Mouse (Mus musculus) kidney, embryonic 15.5 days (tissue): ENCODE data around the gene Arl8a. TPM values are rescaled to one million over a fixed set of nuclear protein-coding genes. Genes with fewer than 3 reads are reported as not detected.
"Not testable (repeated sequence)": the region's sequence is repeated elsewhere in the genome, so short reads cannot be mapped to it uniquely, and the experiment has no call there.

Experiments used
- ATAC-seq: fragments of 200-750 bp; cut with Nextera tagmentation; replicated peaks from 2 replicates; pipeline ENCODE4 v1.8.0; 2017; ENCODE audit warnings: moderate TSS enrichment; ENCODE audit not compliant: low FRiP score
- H3K27ac ChIP-seq: fragments of 300-500 bp; sonication (generic); 2 replicates; pipeline ENCODE4 v1.5.1; 2015; ENCODE audit warnings: mild to moderate bottlenecking, inconsistent platforms
- H3K27me3 ChIP-seq: fragments of 300-500 bp; sonication (generic); 2 replicates; pipeline ENCODE4 v1.6.1; 2015; ENCODE audit warnings: inconsistent platforms
- H3K36me3 ChIP-seq: fragments of 300-500 bp; sonication (generic); 2 replicates; pipeline ENCODE4 v1.6.1; 2015; ENCODE audit warnings: inconsistent platforms
- H3K4me1 ChIP-seq: fragments of 300-500 bp; sonication (generic); 2 replicates; pipeline ENCODE4 v1.6.1; 2015; ENCODE audit warnings: inconsistent platforms
- H3K4me2 ChIP-seq: fragments of 300-500 bp; sonication (generic); 2 replicates; pipeline ENCODE4 v1.6.1; 2015; ENCODE audit warnings: moderate library complexity, mild to moderate bottlenecking, inconsistent platforms
- H3K4me3 ChIP-seq: fragments of 300-500 bp; sonication (generic); replicated peaks from 2 replicates; pipeline ENCODE4 v1.5.1; 2015; ENCODE audit warnings: mild to moderate bottlenecking, inconsistent platforms
- H3K9ac ChIP-seq: fragments of 300-500 bp; sonication (generic); 2 replicates; pipeline ENCODE4 v1.6.1; 2015; ENCODE audit warnings: mild to moderate bottlenecking, inconsistent platforms
- H3K9me3 ChIP-seq: fragments of 300-500 bp; sonication (generic); replicated peaks from 2 replicates; pipeline ENCODE4 v1.6.1; 2016; ENCODE audit warnings: inconsistent platforms
- WGBS: fragments of 180-500 bp; shearing (Covaris S2); methylation state at CpG from one replicate; pipeline ENCODE4 v1.1.7; 2015; ENCODE audit warnings: mixed read lengths; 5-methylcytosine and 5-hydroxymethylcytosine counted together
- polyA plus RNA-seq: library from polyadenylated mRNA; unstranded; fragments of >200 nt; fragmentation: Nextera tagmentation; extraction: Ambion mirVana; gene quantifications from 2 replicates; pipeline ENCODE4 v1.2.1, GENCODE M21; 2015

Gene Arl8a
- polyA plus RNA-seq, 1 experiment from 2014 or later, result 52.3 TPM

- Histone ChIP-seq H3K9me3 (no peaks in the 10 kb centered on the region), H3K27me3 (no peaks in the 10 kb centered on the region), H3K4me1 (peaks cover 5% of the 10 kb centered on the region; the same call in 1 of the 2 replicates), H3K4me3 (no peak overlapping the region), H3K27ac (no peak overlapping the region), H3K9ac (no peak overlapping the region), H3K36me3 (no peaks in the 10 kb centered on the region), H3K4me2 (no peak overlapping the region)
- 50% methylated on average over 3 of the region's 3 CpGs for WGBS
- ATAC-seq, result no peak
Measured at GRCm38 (mm10) chr1:135188197-135188596, 41.6 kb downstream of the Arl8a start.

GRCm38 (mm10) chr1:135189186-135189585 lies 42.6 kb downstream of the Arl8a start:
- H3K9ac ChIP-seq, result no peak overlapping the region
- H3K27me3 ChIP-seq, result no peaks in the 10 kb centered on the region
- H3K4me1 ChIP-seq, result no peaks in the 10 kb centered on the region
- no peak overlapping the region for H3K27ac ChIP-seq
- no peak for ATAC-seq
- 90% methylated on average over 4 of the region's 4 CpGs for WGBS
- H3K4me2 ChIP-seq, result no peak overlapping the region
- no peaks in the 10 kb centered on the region for H3K36me3 ChIP-seq
- H3K4me3 ChIP-seq, result no peak overlapping the region
- H3K9me3 ChIP-seq, result no peaks in the 10 kb centered on the region

GRCm38 (mm10) chr1:135194335-135194734 lies 47.7 kb downstream of the Arl8a start:
- H3K36me3 ChIP-seq, H3K9me3 ChIP-seq, ATAC-seq, H3K4me3 ChIP-seq, H3K4me2 ChIP-seq, H3K9ac ChIP-seq, H3K27me3 ChIP-seq, H3K27ac ChIP-seq: not testable (repeated sequence)
- 84% methylated on average over 5 of the region's 5 CpGs for WGBS
- H3K4me1 ChIP-seq, result peaks cover 11% of the 10 kb centered on the region

GRCm38 (mm10) chr1:135195907-135196440 lies 49.4 kb downstream of the Arl8a start:
- Histone ChIP-seq H3K4me1 (peaks cover 20% of the 10 kb centered on the region), H3K36me3 (no peaks in the 10 kb centered on the region), H3K4me3 (no peak overlapping the region), H3K27me3 (no peaks in the 10 kb centered on the region), H3K4me2 (no peak overlapping the region), H3K27ac (no peak overlapping the region), H3K9ac (no peak overlapping the region), H3K9me3 (no peaks in the 10 kb centered on the region)
- no peak for ATAC-seq
- WGBS, result 74% methylated on average over 6 of the region's 6 CpGs

GRCm38 (mm10) chr1:135198412-135198811 lies 51.8 kb downstream of the Arl8a start:
- no peak for ATAC-seq
- 48% methylated on average over 5 of the region's 5 CpGs for WGBS
- Histone ChIP-seq H3K9ac (no peak overlapping the region), H3K36me3 (no peaks in the 10 kb centered on the region), H3K4me3 (no peak overlapping the region), H3K9me3 (no peaks in the 10 kb centered on the region), H3K27me3 (no peaks in the 10 kb centered on the region), H3K27ac (peak overlapping the region; percentile 89), H3K4me1 (peaks cover 20% of the 10 kb centered on the region), H3K4me2 (no peak overlapping the region)

GRCm38 (mm10) chr1:135199014-135199819 lies 52.6 kb downstream of the Arl8a start:
- Histone ChIP-seq H3K9me3 (no peaks in the 10 kb centered on the region), H3K36me3 (no peaks in the 10 kb centered on the region), H3K9ac (peak overlapping the region; percentile 5; the same call in 1 of the 2 replicates), H3K4me3 (peak overlapping the region; percentile 4; the same call in 1 of the 2 replicates), H3K27ac (peak overlapping the region; percentile 89), H3K4me2 (peak overlapping the region; percentile 48), H3K4me1 (peaks cover 23% of the 10 kb centered on the region), H3K27me3 (no peaks in the 10 kb centered on the region)
- ATAC-seq, result peak; percentile 87
- 6% methylated on average over 21 of the region's 21 CpGs for WGBS

GRCm38 (mm10) chr1:135200400-135200799 lies 53.8 kb downstream of the Arl8a start:
- Histone ChIP-seq H3K27me3 (no peaks in the 10 kb centered on the region), H3K4me2 (no peak overlapping the region), H3K36me3 (no peaks in the 10 kb centered on the region), H3K27ac (no peak overlapping the region), H3K9ac (no peak overlapping the region), H3K4me1 (peaks cover 34% of the 10 kb centered on the region), H3K4me3 (no peak overlapping the region), H3K9me3 (no peaks in the 10 kb centered on the region)
- ATAC-seq, result no peak
- 50% methylated on average over 4 of the region's 4 CpGs for WGBS

GRCm38 (mm10) chr1:135204196-135205126 lies 57.8 kb downstream of the Arl8a start:
- Histone ChIP-seq H3K4me1 (peaks cover 25% of the 10 kb centered on the region), H3K27me3 (no peaks in the 10 kb centered on the region), H3K9ac (no peak overlapping the region), H3K4me3 (no peak overlapping the region), H3K9me3 (no peaks in the 10 kb centered on the region), H3K36me3 (no peaks in the 10 kb centered on the region), H3K27ac (peak overlapping the region; percentile 85), H3K4me2 (no peak overlapping the region)
- ATAC-seq, result peak; percentile 74
- WGBS, result 24% methylated on average over 12 of the region's 12 CpGs

- H3K27ac ChIP-seq, result peak overlapping the region; percentile 85
- WGBS, result 63% methylated on average over 4 of the region's 4 CpGs
- H3K36me3 ChIP-seq, result no peaks in the 10 kb centered on the region
- peaks cover 20% of the 10 kb centered on the region for H3K4me1 ChIP-seq
- no peak overlapping the region for H3K9ac ChIP-seq
- no peak overlapping the region for H3K4me2 ChIP-seq
- no peak for ATAC-seq
- no peak overlapping the region for H3K4me3 ChIP-seq
- H3K9me3 ChIP-seq, result no peaks in the 10 kb centered on the region
- no peaks in the 10 kb centered on the region for H3K27me3 ChIP-seq
Measured at GRCm38 (mm10) chr1:135205257-135205656, 58.6 kb downstream of the Arl8a start.

Other genes starting within 250 kb of the Arl8a start
- gene Ppp1r12b, start 190.9 kb upstream of the Arl8a start, polyA plus RNA-seq, result 5.2 and 6.7 TPM in 2 replicates
- gene Ube2t, start 184.3 kb upstream of the Arl8a start, polyA plus RNA-seq, result 44.2 TPM in 2 replicates
- 0.98 and 1.1 TPM in 2 replicates for gene Lgr6, start 41.5 kb upstream of the Arl8a start, polyA plus RNA-seq
- gene Ptpn7, start 14.1 kb upstream of the Arl8a start, polyA plus RNA-seq, result 1.2 TPM in 2 replicates
- gene Gpr37l1, start 20.9 kb downstream of the Arl8a start, polyA plus RNA-seq, result 0.09 TPM in 1 of 2 replicates, not detected in the other
- 25.8 and 30.7 TPM in 2 replicates for gene Elf3, start 111.7 kb downstream of the Arl8a start, polyA plus RNA-seq
- 88.0 and 93.4 TPM in 2 replicates for gene Rnpep, start 137.3 kb downstream of the Arl8a start, polyA plus RNA-seq
- 210 and 234 TPM in 2 replicates for gene Timm17a, start 167.0 kb downstream of the Arl8a start, polyA plus RNA-seq
- gene Lmod1, start 178.0 kb downstream of the Arl8a start, polyA plus RNA-seq, result 0.95 and 3.4 TPM in 2 replicates
- 43.5 and 48.3 TPM in 2 replicates for gene Shisa4, start 228.4 kb downstream of the Arl8a start, polyA plus RNA-seq